ENCODE assay signal across 11 mouse cellular contexts in the genomic region with DNA sequence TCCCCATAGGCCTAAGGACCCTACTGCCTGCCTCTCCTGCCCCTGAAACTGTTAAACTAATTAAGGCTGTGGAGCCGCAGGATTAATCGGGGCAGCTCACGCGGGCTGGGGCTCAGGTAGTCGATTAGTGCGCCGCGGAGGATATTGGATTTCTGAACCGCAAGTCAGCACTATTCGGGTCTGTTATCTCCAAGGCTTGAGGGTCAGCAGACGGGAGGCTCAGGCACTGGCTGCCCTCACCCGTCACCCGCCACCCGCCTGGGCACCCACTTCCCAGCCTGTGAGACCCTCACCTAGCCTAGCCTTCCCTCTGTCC. TPM values are rescaled to one million over a fixed set of nuclear protein-coding genes. Genes with fewer than 3 reads are reported as not detected.
DNase-seq lines count a peak whose midpoint lies in the region; ATAC-seq and TF ChIP-seq lines count a peak whose summit lies in the region.
"Had no signal": no experiment of that assay in that cellular context is flagged by ENCODE, and none has a peak within 500 bp of the region (broad histone marks: within the 10 kb centered on the region; RNA-seq: fewer than 3 reads in every experiment).

No protein-coding gene starts in this region.

- 0 out of 2 replicates have a peak overlapping the region, but pooled peaks have one; percentile 11 for H3K27ac ChIP-seq in liver, embryonic 12.5 days
- no peak overlapping the region for H3K27ac ChIP-seq in liver, postnatal 0 days (ENCODE audit: low read depth)
- H3K27ac ChIP-seq in embryonic facial prominence, embryonic 15.5 days (replicated peaks) = peak overlapping the region; percentile 92
- H3K27ac ChIP-seq in intestine, embryonic 15.5 days = peak overlapping the region; percentile 28; the same call in 1 of the 2 replicates
- peak overlapping the region; percentile 74 for H3K27ac ChIP-seq in neural tube, embryonic 15.5 days (replicated peaks)

- no peak for TF ChIP-seq CTCF in liver, postnatal 0 days (IDR thresholded peaks at IDR 0.05; ENCODE audit: low read depth)

- no peak overlapping the region for H3K9ac ChIP-seq in liver, embryonic 12.5 days
- H3K9ac ChIP-seq in liver, postnatal 0 days (replicated peaks) = no peak overlapping the region
- H3K9ac ChIP-seq in embryonic facial prominence, embryonic 15.5 days = peak overlapping the region; percentile 15; the same call in 1 of the 2 replicates
- no peak overlapping the region for H3K9ac ChIP-seq in intestine, embryonic 15.5 days
- H3K9ac ChIP-seq in neural tube, embryonic 15.5 days (replicated peaks) = no peak overlapping the region; the same call in 1 of the 2 replicates

- peaks cover 7% of the 10 kb centered on the region; the same call in 1 of the 2 replicates for H3K36me3 ChIP-seq in liver, embryonic 12.5 days
- no peaks in the 10 kb centered on the region for H3K36me3 ChIP-seq in liver, postnatal 0 days (replicated peaks; ENCODE audit: insufficient read depth, low read length)
- peaks cover 15% of the 10 kb centered on the region; the same call in 1 of the 2 replicates for H3K36me3 ChIP-seq in embryonic facial prominence, embryonic 15.5 days
- H3K36me3 ChIP-seq in intestine, embryonic 15.5 days = no peaks in the 10 kb centered on the region
- H3K36me3 ChIP-seq in neural tube, embryonic 15.5 days = no peaks in the 10 kb centered on the region

- H3K4me2 ChIP-seq in liver, embryonic 12.5 days = no peak overlapping the region
- H3K4me2 ChIP-seq in liver, postnatal 0 days (ENCODE audit: low read depth, low read length) = no peak overlapping the region
- peak overlapping the region; percentile 40 for H3K4me2 ChIP-seq in embryonic facial prominence, embryonic 15.5 days (replicated peaks)
- H3K4me2 ChIP-seq in intestine, embryonic 15.5 days (replicated peaks) = no peak overlapping the region
- no peak overlapping the region for H3K4me2 ChIP-seq in neural tube, embryonic 15.5 days

- DNase-seq in liver, postnatal 0 days = no peak
- DNase-seq in right cerebral cortex, postnatal 25 days = no peak
- DNase-seq in thymus, postnatal 4 days = no peak
- DNase-seq in adrenal gland, postnatal 14 days = no peak
- DNase-seq: kidney, postnatal 36 days; lung, adult 2 months; thymus, postnatal 36 days had no signal

- H3K9me3 ChIP-seq in liver, embryonic 12.5 days (replicated peaks) = no peaks in the 10 kb centered on the region
- no peaks in the 10 kb centered on the region for H3K9me3 ChIP-seq in liver, postnatal 0 days (ENCODE audit: low read length)
- no peaks in the 10 kb centered on the region for H3K9me3 ChIP-seq in embryonic facial prominence, embryonic 15.5 days (replicated peaks)
- H3K9me3 ChIP-seq in intestine, embryonic 15.5 days = no peaks in the 10 kb centered on the region
- no peaks in the 10 kb centered on the region for H3K9me3 ChIP-seq in neural tube, embryonic 15.5 days (replicated peaks)

- no peak for TF ChIP-seq EP300 in liver, postnatal 0 days (IDR thresholded peaks at IDR 0.05; ENCODE audit: low read depth)

- peaks cover 82% of the 10 kb centered on the region for H3K4me1 ChIP-seq in liver, embryonic 12.5 days
- H3K4me1 ChIP-seq in liver, postnatal 0 days (ENCODE audit: insufficient read depth) = peaks cover 25% of the 10 kb centered on the region
- peaks cover 100% of the 10 kb centered on the region for H3K4me1 ChIP-seq in embryonic facial prominence, embryonic 15.5 days
- H3K4me1 ChIP-seq in intestine, embryonic 15.5 days (replicated peaks) = peaks cover 88% of the 10 kb centered on the region
- peaks cover 86% of the 10 kb centered on the region for H3K4me1 ChIP-seq in neural tube, embryonic 15.5 days

- 66% methylated on average over 14 of the region's 14 CpGs for WGBS in liver, embryonic 12.5 days (ENCODE audit: insufficient replicate concordance)
- 71% methylated on average over 14 of the region's 14 CpGs for WGBS in liver, postnatal 0 days (ENCODE audit: insufficient replicate concordance)
- WGBS in embryonic facial prominence, embryonic 15.5 days = 21% methylated on average over 14 of the region's 14 CpGs
- 57% methylated on average over 14 of the region's 14 CpGs for WGBS in intestine, embryonic 15.5 days
- 66% methylated on average over 14 of the region's 14 CpGs for WGBS in neural tube, embryonic 15.5 days

- ATAC-seq in liver, embryonic 12.5 days = no peak
- no peak for ATAC-seq in liver, postnatal 0 days
- ATAC-seq in embryonic facial prominence, embryonic 15.5 days (ENCODE audit: insufficient number of reproducible peaks, low FRiP score, low TSS enrichment, low read depth) = no peak
- ATAC-seq in intestine, embryonic 15.5 days = no peak
- ATAC-seq in neural tube, embryonic 15.5 days (ENCODE audit: low FRiP score) = no peak

- H3K27me3 ChIP-seq in liver, embryonic 12.5 days (replicated peaks) = peaks cover 3% of the 10 kb centered on the region; the same call in 1 of the 2 replicates
- no peaks in the 10 kb centered on the region for H3K27me3 ChIP-seq in liver, postnatal 0 days (ENCODE audit: insufficient read depth, low read length)
- no peaks in the 10 kb centered on the region for H3K27me3 ChIP-seq in embryonic facial prominence, embryonic 15.5 days
- no peaks in the 10 kb centered on the region for H3K27me3 ChIP-seq in intestine, embryonic 15.5 days (replicated peaks)
- H3K27me3 ChIP-seq in neural tube, embryonic 15.5 days (replicated peaks) = no peaks in the 10 kb centered on the region

- no peak overlapping the region for H3K4me3 ChIP-seq in liver, embryonic 12.5 days
- no peak overlapping the region for H3K4me3 ChIP-seq in liver, postnatal 0 days (ENCODE audit: low read depth, low read length)
- 0 out of 2 replicates have a peak overlapping the region, but pooled peaks have one; percentile 15 for H3K4me3 ChIP-seq in embryonic facial prominence, embryonic 15.5 days (replicated peaks)
- H3K4me3 ChIP-seq in intestine, embryonic 15.5 days (replicated peaks) = no peak overlapping the region
- H3K4me3 ChIP-seq in neural tube, embryonic 15.5 days (replicated peaks) = no peak overlapping the region

RNA-seq across cellular contexts. Expression of a gene that starts 40.4 kb away (rescaled TPM):
- polyA plus RNA-seq in liver, embryonic 12.5 days (2016; fragmentation: Nextera tagmentation; extraction: Ambion mirVana) = 2.9 and 3.2 TPM in 2 replicates
- polyA plus RNA-seq in liver, postnatal 0 days (2015; fragmentation: Nextera tagmentation; extraction: Ambion mirVana) = 0.76 and 0.87 TPM in 2 replicates
- 13.2 and 13.9 TPM in 2 replicates for polyA plus RNA-seq in embryonic facial prominence, embryonic 15.5 days (2015; fragmentation: Nextera tagmentation; extraction: Ambion mirVana)
- polyA plus RNA-seq in intestine, embryonic 15.5 days (2015; fragmentation: Nextera tagmentation; extraction: Ambion mirVana) = 5.4 and 6.3 TPM in 2 replicates
- 11.0 TPM in 2 replicates for polyA plus RNA-seq in neural tube, embryonic 15.5 days (2015; fragmentation: Nextera tagmentation; extraction: Ambion mirVana)
- 65.0 and 71.9 TPM in 2 replicates for total RNA-seq in adrenal gland, postnatal 14 days (2021)
